Comparison of ENCODE assay signal across 16 mouse cellular contexts in the genomic region with DNA sequence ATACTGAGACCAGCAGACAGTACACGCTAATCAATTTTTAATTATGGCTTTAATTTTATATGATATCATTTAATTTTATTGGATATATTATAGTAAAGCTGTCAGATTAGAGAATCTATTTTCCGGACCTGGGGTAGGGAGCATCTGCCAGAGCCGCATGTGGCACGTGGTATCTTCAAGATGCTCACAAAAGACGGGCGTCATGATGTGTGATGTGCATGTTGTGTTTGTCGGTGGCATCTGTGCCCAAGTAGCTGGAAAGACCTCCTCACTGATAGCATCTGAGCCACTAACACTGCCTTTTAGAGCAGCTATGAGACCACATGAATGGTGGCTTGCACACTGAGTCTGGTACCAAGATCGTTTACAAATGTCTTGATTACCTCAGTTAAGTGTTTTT.
"Had no signal": no experiment of that assay in that cellular context is flagged by ENCODE, and none has a peak within 500 bp of the region (broad histone marks: within the 10 kb centered on the region; RNA-seq: fewer than 3 reads in every experiment).

No protein-coding gene starts in this region.

- H3K27ac ChIP-seq: liver, embryonic 14.5 days; midbrain, embryonic 10.5 days; midbrain, embryonic 12.5 days; neural tube, embryonic 12.5 days; stomach, embryonic 15.5 days; stomach, postnatal 0 days had no signal

- DNase-seq: lung, adult 18-20 months; lung, embryonic 14.5 days; lung, postnatal 10 days; lung, postnatal 4 days; midbrain, embryonic 14.5 days; right cerebral cortex, postnatal 14 days; thymus, adult 2 months; thymus, postnatal 25 days; thymus, postnatal 4 days had no signal

- H3K9ac ChIP-seq: liver, embryonic 14.5 days; lung, embryonic 14.5 days; midbrain, embryonic 12.5 days; neural tube, embryonic 12.5 days; stomach, embryonic 15.5 days had no signal

- H3K36me3 ChIP-seq: midbrain, embryonic 10.5 days; midbrain, embryonic 12.5 days; neural tube, embryonic 12.5 days; stomach, embryonic 15.5 days had no signal

- H3K27me3 ChIP-seq: midbrain, embryonic 12.5 days; neural tube, embryonic 12.5 days; stomach, embryonic 15.5 days had no signal

- H3K4me2 ChIP-seq: lung, embryonic 14.5 days; midbrain, embryonic 12.5 days; neural tube, embryonic 12.5 days; stomach, embryonic 15.5 days had no signal

- H3K9me3 ChIP-seq: midbrain, embryonic 10.5 days; midbrain, embryonic 12.5 days; neural tube, embryonic 12.5 days; stomach, embryonic 15.5 days had no signal

- H3K4me1 ChIP-seq: midbrain, embryonic 10.5 days; midbrain, embryonic 12.5 days; neural tube, embryonic 12.5 days; stomach, embryonic 15.5 days had no signal

- H3K4me3 ChIP-seq: midbrain, embryonic 10.5 days; midbrain, embryonic 12.5 days; myocyte; neural tube, embryonic 12.5 days; stomach, embryonic 15.5 days had no signal
